Mouse (Mus musculus) neutrophil, adult 5-6 weeks (primary cell): ENCODE data around the gene Pkd1. TPM values are rescaled to one million over a fixed set of nuclear protein-coding genes. Genes with fewer than 3 reads are reported as not detected.

Experiments used
- ATAC-seq: fragments of 151-379, 151-347 bp; 2 replicates; pipeline ENCODE4 v1.8.0; 2017; ENCODE audit warnings: mild to moderate bottlenecking, moderate TSS enrichment; ENCODE audit not compliant: insufficient number of reproducible peaks, poor library complexity, low FRiP score, severe bottlenecking; ENCODE audit errors: extremely low read depth
- total RNA-seq: library from RNA; stranded (forward); fragments of 200-1000 nt; gene quantifications from 2 replicates; pipeline ENCODE4 v1.2.3, GENCODE M21; 2017

The Pkd1 gene
- total RNA-seq, 1 experiment from 2014 or later = 27.6 TPM

DNA sequence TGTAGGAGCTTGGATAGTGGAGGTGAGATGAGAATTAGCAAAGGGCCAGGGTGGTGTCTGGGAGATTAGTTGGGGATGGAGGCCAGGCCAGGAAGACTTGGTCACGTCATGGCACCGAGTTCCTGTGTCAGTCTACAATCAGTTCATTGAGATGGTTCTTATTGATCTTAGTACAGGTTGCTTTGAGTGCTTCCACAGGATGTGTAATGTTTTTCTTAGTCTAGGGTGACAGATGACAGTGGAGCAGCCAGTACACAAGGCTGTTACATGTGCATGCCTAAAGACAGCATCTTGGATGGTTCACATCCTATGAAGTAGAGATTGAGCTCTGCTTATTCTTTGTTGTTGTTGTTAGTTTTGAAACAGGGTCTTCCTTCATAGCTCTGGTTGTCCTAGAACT, 12.0 kb downstream of the Pkd1 start:
- ATAC-seq = no peak

DNA sequence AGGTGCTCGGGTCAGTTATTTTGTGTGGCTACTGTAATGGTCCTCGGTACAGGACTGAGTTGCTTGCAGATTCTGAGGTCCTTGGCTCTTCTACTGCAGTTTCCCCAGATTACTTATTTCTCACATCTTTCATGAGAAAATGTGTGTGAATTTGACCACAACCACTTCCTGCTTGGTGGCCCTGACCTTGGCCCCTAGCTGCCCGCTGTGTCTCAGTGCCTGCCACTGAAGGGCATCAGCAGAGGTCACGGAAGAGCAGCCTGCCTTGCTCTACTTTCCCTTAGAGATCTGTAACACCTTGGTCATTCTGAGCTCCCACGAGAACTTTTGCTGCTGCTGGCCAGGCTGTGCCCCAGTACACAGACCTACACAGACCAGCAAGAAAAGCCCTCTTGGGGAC, 14.0 kb downstream of the Pkd1 start:
- ATAC-seq = no peak

DNA sequence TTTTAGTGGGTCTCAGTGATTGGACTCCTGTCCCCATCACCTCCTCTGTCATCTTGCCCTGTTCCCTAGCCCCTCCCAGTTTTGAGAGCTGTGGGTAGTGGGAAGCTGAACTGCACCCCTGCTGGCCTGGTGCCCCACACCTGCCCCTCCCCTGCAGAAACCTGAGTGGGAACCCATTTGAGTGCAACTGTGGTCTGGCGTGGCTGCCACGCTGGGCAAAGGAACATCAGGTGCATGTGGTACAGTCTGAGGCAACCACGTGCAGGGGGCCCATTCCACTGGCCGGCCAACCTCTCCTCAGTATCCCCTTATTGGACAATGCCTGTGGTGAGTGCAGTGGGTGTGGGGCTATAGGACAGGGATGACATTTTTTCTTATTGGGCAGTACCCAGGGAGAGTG, 14.8 kb downstream of the Pkd1 start:
- no peak for ATAC-seq

DNA sequence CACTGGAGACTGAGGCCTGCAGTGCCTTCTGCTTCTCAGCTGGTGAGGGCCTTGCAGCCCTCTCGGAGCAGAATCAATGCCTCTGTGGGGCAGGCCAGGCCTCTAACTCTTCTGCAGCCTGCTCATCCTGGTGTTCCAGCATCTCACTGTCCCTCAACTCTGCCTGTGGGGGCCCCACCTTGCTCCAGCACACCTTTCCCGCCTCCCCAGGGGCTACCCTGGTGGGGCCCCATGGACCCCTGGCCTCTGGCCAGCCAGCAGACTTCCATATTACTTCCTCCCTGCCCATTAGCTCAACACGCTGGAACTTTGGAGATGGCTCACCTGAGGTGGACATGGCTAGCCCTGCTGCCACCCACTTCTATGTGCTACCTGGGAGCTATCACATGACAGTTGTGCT, 15.5 kb downstream of the Pkd1 start:
- no peak for ATAC-seq

DNA sequence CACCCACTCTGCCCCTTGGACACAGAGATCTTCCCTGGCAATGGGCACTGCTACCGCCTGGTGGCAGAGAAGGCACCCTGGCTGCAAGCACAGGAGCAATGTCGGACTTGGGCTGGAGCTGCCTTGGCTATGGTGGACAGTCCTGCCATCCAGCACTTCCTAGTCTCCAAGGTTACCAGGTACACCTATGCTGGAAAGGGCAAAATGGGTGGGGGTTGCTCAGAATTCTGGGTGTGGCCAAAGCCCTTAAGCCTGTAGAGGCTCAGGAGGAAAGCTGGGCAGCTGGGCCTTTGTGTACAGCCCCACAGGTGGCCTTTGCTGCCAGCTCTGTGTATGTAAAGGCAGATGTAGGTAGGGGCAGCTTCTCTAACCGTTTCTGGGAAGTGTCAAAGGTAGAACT, 16.2 kb downstream of the Pkd1 start:
- no peak for ATAC-seq

DNA sequence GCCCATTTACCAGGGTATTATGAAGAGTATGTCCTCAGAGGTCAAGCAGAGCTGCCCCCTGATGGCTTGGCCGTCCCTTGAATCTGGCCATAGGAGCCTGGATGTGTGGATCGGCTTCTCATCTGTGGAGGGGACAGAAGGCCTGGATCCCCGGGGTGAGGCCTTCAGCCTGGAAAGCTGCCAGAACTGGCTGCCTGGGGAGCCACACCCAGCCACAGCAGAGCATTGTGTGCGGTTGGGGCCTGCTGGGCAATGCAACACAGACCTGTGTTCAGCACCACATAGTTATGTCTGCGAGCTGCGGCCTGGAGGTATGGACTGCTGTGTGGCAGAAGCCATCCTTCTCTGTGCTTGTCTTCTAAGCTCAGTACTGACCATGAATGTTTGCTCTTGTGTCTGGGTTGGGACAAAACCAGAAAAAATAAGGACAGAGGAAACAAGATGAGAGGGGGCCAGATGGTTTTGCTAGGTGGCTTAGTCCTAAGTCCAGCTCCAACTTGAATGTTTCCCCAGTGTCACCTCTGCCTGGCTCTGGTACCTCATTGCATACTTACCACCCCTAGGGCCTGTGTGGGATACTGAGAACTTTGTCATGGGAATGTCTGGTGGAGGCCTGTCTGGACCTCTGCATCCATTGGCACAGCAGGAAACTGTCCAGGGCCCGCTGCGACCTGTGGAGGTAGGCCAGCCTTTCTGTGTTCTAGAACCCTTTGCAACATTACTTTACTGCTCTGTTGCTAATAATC, 17.6 kb downstream of the Pkd1 start:
- ATAC-seq = no peak

DNA sequence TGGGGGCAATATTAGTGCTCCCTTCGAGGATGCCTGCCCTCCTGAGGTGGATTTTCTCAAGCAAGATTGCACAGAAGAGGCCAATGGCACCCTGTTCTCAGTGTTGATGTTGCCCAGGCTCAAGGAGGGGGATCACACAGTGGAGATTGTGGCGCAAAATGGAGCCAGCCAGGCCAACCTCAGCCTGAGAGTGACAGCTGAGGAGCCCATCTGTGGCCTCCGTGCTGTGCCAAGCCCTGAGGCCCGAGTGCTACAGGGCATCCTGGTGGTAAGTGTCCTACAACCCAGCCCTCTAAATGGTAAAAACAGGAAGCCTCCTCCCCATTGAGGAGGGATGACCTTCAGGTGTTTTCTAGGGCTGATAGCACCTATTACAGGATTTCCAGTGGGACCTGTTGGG, 20.2 kb downstream of the Pkd1 start:
- ATAC-seq = no peak

DNA sequence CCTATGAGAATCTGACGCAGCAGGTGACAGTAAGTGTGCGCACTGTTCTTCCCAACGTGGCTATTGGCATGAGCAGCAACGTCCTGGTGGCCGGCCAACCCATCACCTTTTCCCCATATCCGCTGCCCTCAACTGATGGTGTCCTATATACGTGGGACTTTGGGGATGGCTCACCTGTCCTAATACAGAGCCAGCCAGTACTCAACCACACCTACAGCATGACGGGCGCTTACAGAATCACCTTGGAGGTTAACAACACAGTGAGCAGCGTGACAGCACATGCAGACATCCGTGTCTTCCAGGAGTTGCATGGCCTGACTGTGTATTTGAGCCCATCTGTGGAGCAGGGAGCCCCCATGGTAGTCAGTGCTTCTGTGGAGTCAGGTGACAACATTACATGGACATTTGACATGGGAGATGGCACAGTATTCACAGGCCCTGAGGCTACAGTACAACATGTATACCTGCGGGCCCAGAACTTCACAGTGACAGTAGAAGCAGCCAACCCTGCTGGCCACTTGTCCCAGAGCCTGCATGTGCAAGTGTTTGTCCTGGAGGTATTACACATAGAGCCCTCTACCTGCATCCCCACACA, 23.1 kb downstream of the Pkd1 start:
- ATAC-seq = no peak

DNA sequence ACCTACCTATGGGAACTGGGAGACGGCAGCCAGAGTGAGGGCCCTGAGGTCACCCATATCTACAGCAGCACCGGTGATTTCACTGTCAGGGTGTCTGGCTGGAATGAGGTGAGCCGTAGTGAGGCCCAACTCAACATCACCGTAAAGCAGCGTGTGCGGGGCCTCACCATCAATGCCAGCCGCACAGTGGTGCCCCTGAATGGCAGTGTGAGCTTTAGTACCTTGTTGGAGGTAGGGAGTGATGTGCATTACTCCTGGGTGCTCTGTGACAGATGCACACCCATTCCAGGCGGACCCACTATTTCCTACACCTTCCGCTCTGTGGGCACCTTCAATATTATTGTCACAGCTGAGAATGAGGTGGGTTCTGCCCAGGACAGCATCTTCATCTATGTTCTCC, 24.2 kb downstream of the Pkd1 start:
- ATAC-seq = no peak

DNA sequence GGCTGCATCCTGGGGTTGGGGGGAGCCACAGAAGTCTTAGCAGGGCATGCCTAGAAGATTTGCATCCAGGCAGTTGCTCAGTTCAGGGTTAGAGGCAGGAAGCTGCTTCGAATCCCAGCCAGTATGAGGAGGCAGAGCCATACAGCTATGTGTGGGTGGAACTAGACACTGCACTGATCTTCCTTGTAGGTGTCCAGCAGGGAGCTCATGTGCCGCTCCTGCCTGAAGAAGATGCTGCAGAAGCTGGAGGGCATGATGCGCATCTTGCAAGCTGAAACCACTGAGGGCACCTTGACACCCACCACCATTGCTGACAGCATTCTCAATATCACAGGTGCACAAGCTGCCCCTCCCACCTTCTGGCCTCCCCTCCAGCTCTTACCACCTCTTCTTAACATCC, 29.9 kb downstream of the Pkd1 start:
- ATAC-seq = no peak

DNA sequence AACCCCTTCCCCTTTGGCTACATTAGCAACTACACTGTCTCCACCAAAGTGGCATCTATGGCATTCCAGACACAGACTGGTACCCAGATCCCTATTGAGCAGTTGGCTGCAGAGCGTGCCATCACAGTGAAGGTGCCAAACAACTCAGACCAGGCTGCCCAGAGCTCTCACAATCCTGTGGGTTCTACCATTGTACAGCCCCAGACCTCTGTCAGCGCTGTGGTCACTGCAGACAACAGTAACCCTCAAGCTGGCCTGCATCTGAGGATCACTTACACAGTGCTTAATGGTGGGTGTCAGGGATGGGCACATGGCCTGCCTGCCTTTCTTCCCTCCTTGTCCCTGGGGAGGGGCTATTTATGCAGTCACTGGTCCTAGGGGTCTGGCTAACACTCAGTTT, 30.7 kb downstream of the Pkd1 start:
- no peak for ATAC-seq

DNA sequence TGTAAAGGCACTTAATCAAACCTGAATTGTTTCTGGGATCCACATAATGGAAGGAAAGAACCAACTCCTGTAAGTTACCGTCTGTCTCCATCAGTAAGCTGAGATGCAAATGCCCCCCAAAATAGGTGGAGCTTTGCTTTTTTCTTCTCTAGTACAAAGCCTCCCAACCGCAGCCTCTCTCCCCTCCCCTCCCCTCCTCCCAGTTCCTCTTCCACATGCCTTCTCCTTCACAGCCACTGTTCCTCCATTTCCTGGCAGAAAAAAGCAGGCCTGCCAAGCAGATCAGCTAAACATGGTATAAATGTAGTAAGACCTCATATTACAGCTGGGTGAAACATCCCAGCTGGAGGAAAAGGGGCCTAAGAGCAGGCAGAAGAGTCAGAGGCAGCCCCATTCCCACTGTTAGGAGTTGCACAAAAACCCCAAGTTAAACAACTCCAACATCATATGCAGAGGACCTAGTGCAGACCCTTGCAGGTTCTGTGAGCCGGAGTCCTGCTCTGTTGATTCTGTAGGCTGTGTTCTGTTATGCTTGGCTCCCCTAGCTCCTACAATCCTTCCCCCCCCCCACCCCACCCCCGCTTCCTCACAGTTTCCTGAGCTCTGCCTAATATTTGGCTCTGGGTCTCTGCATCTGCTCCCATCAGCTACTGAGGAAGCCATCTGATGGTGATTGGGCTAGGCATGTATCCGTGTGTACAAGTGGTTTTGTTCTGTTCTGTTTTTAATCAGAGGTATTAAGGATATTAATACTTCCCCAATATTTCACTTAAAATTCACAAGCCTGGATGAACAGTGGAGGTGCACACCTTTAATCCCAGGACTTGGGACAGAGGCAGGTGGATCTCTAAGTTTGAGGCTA, 34.2 kb downstream of the Pkd1 start:
- ATAC-seq = no peak

DNA sequence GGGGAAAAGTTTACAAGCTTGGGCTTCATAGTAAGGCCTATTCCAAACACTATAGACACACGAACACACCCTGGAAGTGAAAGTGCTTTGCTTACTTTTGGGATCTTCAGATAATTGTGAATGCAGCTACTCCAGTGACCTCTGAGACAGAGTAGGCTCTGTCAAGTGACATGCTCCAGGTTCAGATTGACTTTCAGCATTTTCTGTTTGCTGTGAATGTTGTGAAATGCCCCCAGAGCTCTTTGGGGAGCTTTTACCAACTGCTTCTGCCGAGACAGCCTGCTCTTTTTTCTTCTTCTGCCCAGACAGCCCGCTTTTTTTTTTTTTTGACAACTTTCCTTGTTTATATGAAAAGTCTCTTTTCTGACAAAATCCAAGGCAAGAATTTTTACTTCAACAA, 34.9 kb downstream of the Pkd1 start:
- no peak for ATAC-seq

DNA sequence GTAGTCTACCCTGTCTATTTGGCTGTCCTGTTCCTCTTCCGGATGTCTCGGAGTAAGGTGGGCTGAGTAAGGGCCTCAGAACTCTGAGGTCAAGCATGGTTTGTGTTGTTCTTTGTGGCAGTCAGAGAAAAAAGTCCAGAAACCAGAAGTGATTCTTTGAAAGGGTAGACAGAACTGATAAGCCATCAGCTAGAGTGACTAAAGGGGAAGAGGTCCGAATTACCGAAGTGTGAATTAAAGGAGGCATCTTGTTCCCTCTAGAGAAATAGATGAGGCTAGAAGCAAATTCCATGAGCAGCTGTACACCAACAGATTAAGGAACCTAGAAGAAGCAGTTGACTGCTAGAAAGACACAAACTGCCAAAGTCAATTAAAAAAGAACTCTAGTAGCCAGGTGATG, 36.9 kb downstream of the Pkd1 start:
- no peak for ATAC-seq

DNA sequence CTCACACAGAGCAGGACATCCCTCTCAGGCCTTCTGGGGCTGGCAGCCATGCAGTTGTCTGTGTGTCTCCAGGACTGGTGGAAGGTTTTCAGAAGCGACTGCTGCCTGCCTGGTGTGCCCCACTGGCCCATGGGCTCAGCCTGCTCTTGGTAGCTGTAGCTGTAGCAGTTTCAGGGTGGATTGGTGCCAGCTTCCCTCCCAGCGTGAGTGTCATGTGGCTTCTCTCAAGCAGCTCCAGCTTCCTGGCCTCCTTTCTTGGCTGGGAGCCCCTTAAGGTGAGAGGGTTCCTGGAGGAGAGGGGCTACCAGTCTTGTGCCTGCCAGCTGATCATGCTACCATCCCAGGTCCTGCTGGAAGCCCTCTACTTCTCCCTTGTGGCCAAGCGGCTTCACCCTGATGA, 41.3 kb downstream of the Pkd1 start:
- no peak for ATAC-seq

DNA sequence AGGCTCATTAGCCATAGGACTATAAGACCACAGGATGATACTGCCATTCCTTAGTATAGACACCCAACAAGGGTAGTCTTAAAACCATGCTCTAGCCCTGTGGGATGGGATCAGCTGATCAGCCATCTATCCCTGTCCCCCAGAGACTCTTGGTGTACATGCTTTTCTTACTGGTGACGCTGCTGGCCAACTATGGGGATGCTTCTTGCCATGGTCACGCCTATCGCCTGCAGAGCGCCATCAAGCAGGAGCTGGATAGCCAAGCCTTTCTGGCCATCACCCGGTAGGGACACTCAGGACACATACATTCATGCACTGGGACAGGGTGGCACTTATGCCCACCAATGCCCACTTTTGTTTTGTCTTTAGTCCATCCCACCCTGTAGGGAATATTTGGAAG, 42.1 kb downstream of the Pkd1 start:
- ATAC-seq = no peak

DNA sequence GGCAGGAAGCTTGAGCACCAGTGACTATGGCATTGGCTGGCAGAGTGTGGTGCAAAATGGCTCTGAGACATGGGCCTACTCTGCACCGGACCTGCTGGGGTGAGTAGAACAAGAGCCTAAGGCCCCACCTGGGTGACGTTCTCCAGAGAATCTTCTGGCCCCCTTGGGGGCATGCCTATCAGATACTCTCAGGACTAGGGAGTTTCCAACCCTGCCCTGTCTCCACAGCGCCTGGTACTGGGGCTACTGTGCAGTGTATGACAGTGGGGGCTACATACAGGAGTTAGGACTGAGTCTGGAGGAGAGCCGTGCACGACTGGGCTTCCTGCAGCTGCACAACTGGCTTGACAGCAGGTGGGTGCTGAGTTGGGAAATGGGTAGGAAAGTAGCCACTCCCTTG, 43.6 kb downstream of the Pkd1 start:
- ATAC-seq = no peak

DNA sequence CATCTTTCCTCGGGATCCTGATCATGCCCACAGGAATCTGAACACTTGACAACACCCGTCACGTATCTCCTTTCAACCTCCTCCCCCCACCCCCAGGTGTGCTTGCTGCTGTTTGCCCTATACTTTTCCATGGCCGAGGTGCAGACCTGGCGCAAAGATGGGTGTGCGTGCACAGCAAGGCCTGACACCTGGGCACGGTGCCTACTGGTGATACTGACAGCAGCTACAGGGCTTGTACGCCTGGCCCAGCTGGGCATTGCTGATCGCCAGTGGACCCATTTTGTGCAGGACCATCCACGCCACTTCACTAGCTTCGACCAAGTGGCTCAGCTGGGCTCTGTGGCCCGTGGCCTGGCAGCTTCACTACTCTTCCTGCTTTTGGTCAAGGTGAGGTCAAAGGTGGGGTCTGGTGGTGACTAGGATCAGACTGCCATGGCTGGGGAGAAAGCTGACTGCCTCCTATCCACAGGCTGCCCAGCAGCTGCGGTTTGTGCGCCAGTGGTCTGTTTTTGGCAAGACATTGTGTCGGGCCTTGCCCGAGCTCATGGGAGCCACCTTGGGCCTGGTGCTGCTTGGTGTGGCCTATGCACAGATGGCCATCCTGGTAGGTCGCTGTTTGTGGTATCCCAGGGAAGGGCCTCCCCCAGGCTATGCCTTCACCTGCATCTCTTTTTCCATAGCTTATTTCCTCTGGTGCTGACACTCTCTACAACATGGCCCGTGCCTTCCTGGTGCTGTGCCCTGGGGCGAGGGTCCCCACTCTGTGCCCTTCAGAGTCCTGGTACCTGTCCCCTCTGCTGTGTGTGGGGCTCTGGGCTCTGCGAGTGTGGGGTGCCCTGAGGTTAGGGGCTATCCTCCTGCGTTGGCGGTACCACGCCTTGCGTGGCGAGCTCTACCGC, 44.6 kb downstream of the Pkd1 start:
- no peak for ATAC-seq
